Mouse (Mus musculus) E14TG2a.4 (cell line): ENCODE data around the gene Ifi213.

ENCODE experiments used
- CTCF ChIP-seq: conservative IDR thresholded peaks from 2 replicates; pipeline ENCODE4 v1.5.1; 2014; ENCODE audit warnings: low read length
- NANOG ChIP-seq: IDR thresholded peaks from 2 replicates; pipeline ENCODE4 v1.6.1; 2014; ENCODE audit warnings: borderline replicate concordance, low read length, mixed read lengths
- POU5F1 ChIP-seq: IDR thresholded peaks from 2 replicates; pipeline ENCODE4 v1.6.1; 2014; ENCODE audit warnings: low read length, borderline replicate concordance

DNA sequence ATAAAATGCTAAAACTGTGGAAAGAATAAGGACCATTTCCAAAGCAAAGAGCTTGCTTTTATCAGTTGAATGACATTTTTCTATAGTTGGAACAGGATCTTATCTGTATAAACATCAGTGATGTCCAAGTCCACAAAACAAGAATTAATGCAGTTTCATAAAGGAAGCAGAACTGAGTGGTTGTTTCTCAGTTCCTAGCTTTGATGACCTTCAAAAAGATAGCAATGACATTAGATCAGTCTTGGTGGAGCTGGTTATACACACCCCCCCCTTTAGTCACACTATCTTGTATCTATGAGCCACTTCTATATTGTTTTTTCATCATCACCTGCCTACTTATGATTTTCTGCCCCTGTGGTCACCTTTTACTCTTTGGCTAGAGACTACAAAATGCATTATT is 77.6 kb downstream of the Ifi213 start:
- no peak for TF ChIP-seq CTCF
- TF ChIP-seq NANOG: no peak
- no peak for TF ChIP-seq POU5F1
